Mouse (Mus musculus) stomach, embryonic 15.5 days (tissue): ENCODE results near the gene Wbp2. TPM values are rescaled to one million over a fixed set of nuclear protein-coding genes. Genes with fewer than 3 reads are reported as not detected.

Experiments
- ATAC-seq: fragments of 200-750 bp; cut with Nextera tagmentation; 2 replicates; pipeline ENCODE4 v1.8.0; 2017; ENCODE audit warnings: low read depth, moderate number of reproducible peaks, moderate TSS enrichment; ENCODE audit not compliant: insufficient read depth, low FRiP score
- H3K27ac ChIP-seq: fragments of 300-500 bp; sonication (generic); 2 replicates; pipeline ENCODE4 v1.5.1; 2015; ENCODE audit warnings: mild to moderate bottlenecking, inconsistent platforms
- H3K27me3 ChIP-seq: fragments of 300-500 bp; sonication (generic); replicated peaks from 2 replicates; pipeline ENCODE4 v1.6.1; 2015; ENCODE audit warnings: inconsistent platforms
- H3K36me3 ChIP-seq: fragments of 300-500 bp; sonication (generic); 2 replicates; pipeline ENCODE4 v1.6.1; 2015; ENCODE audit warnings: inconsistent platforms
- H3K4me1 ChIP-seq: fragments of 300-500 bp; sonication (generic); 2 replicates; pipeline ENCODE4 v1.6.1; 2015; ENCODE audit warnings: inconsistent platforms
- H3K4me2 ChIP-seq: fragments of 300-500 bp; sonication (generic); 2 replicates; pipeline ENCODE4 v1.6.1; 2015; ENCODE audit warnings: mild to moderate bottlenecking, inconsistent platforms
- H3K4me3 ChIP-seq: fragments of 300-500 bp; sonication (generic); replicated peaks from 2 replicates; pipeline ENCODE4 v1.5.1; 2015; ENCODE audit warnings: inconsistent platforms
- H3K9ac ChIP-seq: fragments of 300-500 bp; sonication (generic); 2 replicates; pipeline ENCODE4 v1.6.1; 2015; ENCODE audit warnings: inconsistent platforms
- H3K9me3 ChIP-seq: fragments of 300-500 bp; sonication (generic); 2 replicates; pipeline ENCODE4 v1.6.1; 2016; ENCODE audit warnings: inconsistent platforms
- WGBS: fragments of 180-500 bp; shearing (Covaris S2); methylation state at CpG from one replicate; pipeline ENCODE4 v1.1.7; 2015; 5-methylcytosine and 5-hydroxymethylcytosine counted together
- polyA plus RNA-seq: library from polyadenylated mRNA; unstranded; fragments of >200 nt; fragmentation: Nextera tagmentation; extraction: Ambion mirVana; gene quantifications from 2 replicates; pipeline ENCODE4 v1.2.1, GENCODE M21; 2015

The Wbp2 gene
- polyA plus RNA-seq, 1 experiment from 2014 or later = 70.4 TPM

DNA sequence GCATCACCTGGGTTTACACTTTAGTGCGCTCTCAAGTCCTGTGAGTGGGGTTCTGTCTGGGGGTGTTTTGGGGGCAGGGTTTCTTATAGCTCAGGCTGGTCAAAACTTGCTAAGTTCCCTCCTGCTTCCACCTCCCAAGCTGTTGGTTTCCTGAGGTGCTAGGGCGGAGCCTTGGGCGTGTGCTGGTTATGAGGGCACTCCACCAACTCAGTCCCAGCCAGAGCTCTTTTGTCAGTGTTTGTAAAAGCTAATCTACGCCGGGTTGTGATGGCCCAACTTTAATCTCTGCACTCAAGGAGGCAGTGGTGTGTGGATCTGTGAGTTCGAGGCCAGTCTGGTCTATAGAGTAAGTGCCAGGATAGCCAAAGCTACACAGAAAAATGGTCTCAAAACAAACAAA, 2.6 kb downstream of the Wbp2 start:
- Histone ChIP-seq H3K36me3 (peaks cover 42% of the 10 kb centered on the region), H3K4me1 (peaks cover 25% of the 10 kb centered on the region), H3K27me3 (no peaks in the 10 kb centered on the region), H3K4me3 (no peak overlapping the region), H3K9ac (no peak overlapping the region), H3K27ac (peak overlapping the region; percentile 26; the same call in 1 of the 2 replicates), H3K4me2 (no peak overlapping the region), H3K9me3 (no peaks in the 10 kb centered on the region)
- ATAC-seq = no peak
- 77% methylated on average over 6 of the region's 6 CpGs for WGBS

DNA sequence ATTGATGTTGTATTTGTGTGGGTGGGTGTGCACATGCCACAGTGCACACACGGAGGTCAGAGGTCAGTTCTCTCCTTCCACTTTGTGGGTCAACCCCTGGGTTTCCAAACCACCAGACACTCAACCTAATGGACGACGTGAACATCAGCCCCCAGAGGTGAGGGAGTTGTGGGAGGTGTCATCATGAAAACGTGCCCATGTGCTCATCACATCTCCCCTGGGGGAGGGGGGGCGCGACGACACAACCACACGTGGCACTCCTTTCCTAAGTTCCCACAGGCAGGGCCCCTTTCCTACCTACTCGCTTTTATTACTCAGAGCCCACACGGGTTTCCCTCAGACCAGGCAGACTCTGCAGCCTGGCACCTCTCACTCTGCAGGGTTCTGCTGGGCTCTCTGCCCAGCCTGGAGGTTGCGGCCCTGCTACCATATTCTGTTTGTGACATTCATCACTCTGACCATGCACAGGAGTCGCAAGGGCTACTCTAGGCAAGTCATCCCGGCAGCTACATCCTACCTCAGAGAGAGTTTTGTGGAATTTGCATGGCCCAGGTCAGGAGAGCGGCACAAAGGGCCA, 3.6 kb downstream of the Wbp2 start:
- Histone ChIP-seq H3K4me2 (no peak overlapping the region), H3K27me3 (no peaks in the 10 kb centered on the region), H3K36me3 (peaks cover 45% of the 10 kb centered on the region), H3K4me1 (peaks cover 26% of the 10 kb centered on the region), H3K9me3 (no peaks in the 10 kb centered on the region), H3K4me3 (no peak overlapping the region), H3K9ac (no peak overlapping the region), H3K27ac (no peak overlapping the region)
- no peak for ATAC-seq
- WGBS = 88% methylated on average over 14 of the region's 14 CpGs

DNA sequence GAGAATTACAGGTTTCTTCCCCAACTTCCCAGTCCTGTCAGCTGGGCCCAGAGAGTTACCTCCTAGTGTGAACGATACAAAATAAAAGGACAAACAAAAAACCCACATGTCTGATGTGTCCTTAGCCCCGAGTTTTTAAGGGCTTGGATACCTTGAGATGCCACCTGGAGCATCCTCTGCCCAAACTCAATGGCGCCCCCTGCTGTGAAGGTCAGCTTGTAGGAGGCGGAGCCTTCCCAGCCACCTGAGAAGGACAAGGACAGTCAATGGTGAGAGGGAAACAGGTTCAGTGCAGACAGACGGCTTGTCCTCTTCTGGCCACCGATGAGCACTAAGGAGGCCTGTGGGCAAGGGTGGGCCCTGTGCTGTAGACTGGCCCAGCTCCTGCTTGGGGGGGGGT, 5.7 kb downstream of the Wbp2 start:
- no peak overlapping the region for H3K4me2 ChIP-seq
- no peak for ATAC-seq
- no peak overlapping the region for H3K27ac ChIP-seq
- H3K9ac ChIP-seq = no peak overlapping the region
- H3K4me3 ChIP-seq = no peak overlapping the region
- 63% methylated on average over 6 of the region's 6 CpGs for WGBS
- peaks cover 45% of the 10 kb centered on the region for H3K36me3 ChIP-seq
- H3K4me1 ChIP-seq = peaks cover 29% of the 10 kb centered on the region
- H3K27me3 ChIP-seq = no peaks in the 10 kb centered on the region
- H3K9me3 ChIP-seq = no peaks in the 10 kb centered on the region

GRCm38 (mm10) chr11:116079511-116079910, 7.3 kb downstream of the Wbp2 start:
- H3K9ac ChIP-seq = no peak overlapping the region
- H3K36me3 ChIP-seq = peaks cover 45% of the 10 kb centered on the region
- no peak overlapping the region for H3K27ac ChIP-seq
- peaks cover 18% of the 10 kb centered on the region for H3K4me1 ChIP-seq
- H3K27me3 ChIP-seq = no peaks in the 10 kb centered on the region
- H3K4me2 ChIP-seq = no peak overlapping the region
- H3K9me3 ChIP-seq = no peaks in the 10 kb centered on the region
- no peak overlapping the region for H3K4me3 ChIP-seq
- WGBS = 71% methylated on average over 10 of the region's 10 CpGs
- ATAC-seq = no peak

GRCm38 (mm10) chr11:116078676-116079320, 8.0 kb downstream of the Wbp2 start:
- Histone ChIP-seq H3K9ac (no peak overlapping the region), H3K9me3 (no peaks in the 10 kb centered on the region), H3K27ac (peak overlapping the region; percentile 9; the same call in 1 of the 2 replicates), H3K4me3 (no peak overlapping the region), H3K4me2 (no peak overlapping the region), H3K4me1 (peaks cover 17% of the 10 kb centered on the region), H3K36me3 (peaks cover 42% of the 10 kb centered on the region), H3K27me3 (no peaks in the 10 kb centered on the region)
- ATAC-seq = no peak
- WGBS = 59% methylated on average over 10 of the region's 10 CpGs

DNA sequence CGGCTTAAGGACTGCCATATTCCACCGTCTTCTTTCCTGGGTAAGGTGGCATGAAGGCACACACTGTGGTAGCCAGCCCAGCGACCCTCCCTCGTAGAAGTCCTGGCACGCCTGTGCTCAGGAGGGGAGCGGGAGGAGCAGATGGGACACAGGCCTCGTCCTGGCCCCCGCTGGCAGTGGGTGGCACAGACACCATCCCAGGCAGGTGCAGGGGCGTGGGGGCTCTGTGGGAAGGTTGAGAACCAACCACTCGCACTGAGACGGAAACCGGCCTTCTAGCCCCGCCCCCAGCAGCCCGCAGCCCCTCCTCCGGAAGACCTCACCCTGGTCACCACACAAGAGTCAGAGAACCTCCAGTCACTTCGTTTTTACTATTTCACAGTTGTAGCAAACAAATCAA, 8.6 kb downstream of the Wbp2 start:
- Histone ChIP-seq H3K4me2 (peak overlapping the region; percentile 54), H3K27ac (peak overlapping the region; percentile 89), H3K27me3 (no peaks in the 10 kb centered on the region), H3K4me3 (peak overlapping the region; percentile 28), H3K9me3 (no peaks in the 10 kb centered on the region), H3K36me3 (peaks cover 37% of the 10 kb centered on the region), H3K4me1 (peaks cover 17% of the 10 kb centered on the region), H3K9ac (no peak overlapping the region)
- WGBS = 9% methylated on average over 16 of the region's 16 CpGs
- ATAC-seq = 0 out of 2 replicates have a peak, but pooled peaks have one; percentile 32

DNA sequence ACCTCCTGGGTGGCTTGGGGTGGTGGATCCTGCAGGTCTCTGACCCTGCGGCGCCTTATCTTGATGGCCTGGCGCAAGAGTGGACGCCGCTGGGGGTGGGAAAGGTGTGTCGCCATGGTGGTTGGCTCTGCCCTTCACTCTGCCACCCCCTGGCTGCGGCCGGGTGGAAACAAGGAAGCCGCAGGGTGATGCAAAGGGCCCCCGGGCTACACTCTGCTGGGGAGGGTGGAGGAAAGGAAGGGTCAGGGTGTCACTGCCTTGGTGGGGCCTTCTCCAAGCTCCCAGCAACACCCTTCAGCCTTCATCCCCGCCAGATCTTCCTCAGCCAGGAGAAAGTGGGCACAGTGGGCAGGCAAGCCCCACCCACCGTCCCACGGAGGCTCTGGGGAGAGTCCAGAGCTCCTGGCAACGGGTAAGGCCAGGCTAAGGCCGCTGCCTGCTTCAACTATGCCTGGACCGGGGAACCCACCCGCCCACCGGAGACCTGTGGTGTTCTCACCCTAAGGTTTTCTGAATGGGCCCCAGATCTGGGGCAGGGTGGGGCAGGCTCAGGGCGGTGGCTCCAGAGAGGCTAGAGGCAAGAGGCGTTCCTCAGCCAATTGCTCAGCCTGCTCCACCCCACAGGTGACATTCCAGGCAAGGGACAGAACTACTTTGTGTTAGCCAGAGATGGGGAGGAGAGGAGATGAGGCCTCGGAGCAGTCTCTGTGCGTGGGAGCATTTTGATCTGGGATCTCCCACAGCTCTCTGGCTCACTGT, 9.2 kb downstream of the Wbp2 start, which contains the start of gene Unc13d:
TSS of gene Unc13d (minus strand) at position 516 of the 759 bp plus-strand sequence.
- Histone ChIP-seq H3K4me3 (peak within 1 kb of the TSS; percentile 28), H3K4me1 (peaks cover 17% of the 10 kb centered on the region), H3K9me3 (no peaks in the 10 kb centered on the region), H3K27ac (peak within 1 kb of the TSS; percentile 89), H3K27me3 (no peaks in the 10 kb centered on the region), H3K36me3 (peaks cover 33% of the 10 kb centered on the region), H3K4me2 (peak within 1 kb of the TSS; percentile 54), H3K9ac (0 out of 2 replicates have a peak within 1 kb of the TSS, but pooled peaks have one; percentile 1)
- 54% methylated on average over 22 of the region's 22 CpGs for WGBS
- peak; percentile 82 for ATAC-seq

- H3K4me2 ChIP-seq = peak overlapping the region; percentile 54
- no peaks in the 10 kb centered on the region for H3K27me3 ChIP-seq
- H3K4me3 ChIP-seq = peak overlapping the region; percentile 28
- WGBS = 68% methylated on average over 7 of the region's 7 CpGs
- H3K9me3 ChIP-seq = no peaks in the 10 kb centered on the region
- ATAC-seq = no peak
- peaks cover 25% of the 10 kb centered on the region for H3K36me3 ChIP-seq
- no peak overlapping the region for H3K9ac ChIP-seq
- peak overlapping the region; percentile 89; the same call in 1 of the 2 replicates for H3K27ac ChIP-seq
- peaks cover 17% of the 10 kb centered on the region for H3K4me1 ChIP-seq
Measured at GRCm38 (mm10) chr11:116076836-116077235, 10.0 kb downstream of the Wbp2 start.

GRCm38 (mm10) chr11:116076266-116076540, 10.6 kb downstream of the Wbp2 start:
- Histone ChIP-seq H3K27me3 (no peaks in the 10 kb centered on the region), H3K4me1 (peaks cover 16% of the 10 kb centered on the region), H3K36me3 (peaks cover 19% of the 10 kb centered on the region), H3K27ac (no peak overlapping the region), H3K4me3 (no peak overlapping the region), H3K4me2 (peak overlapping the region; percentile 54; the same call in 1 of the 2 replicates), H3K9ac (no peak overlapping the region), H3K9me3 (no peaks in the 10 kb centered on the region)
- WGBS = 45% methylated on average over 7 of the region's 7 CpGs
- ATAC-seq = no peak

DNA sequence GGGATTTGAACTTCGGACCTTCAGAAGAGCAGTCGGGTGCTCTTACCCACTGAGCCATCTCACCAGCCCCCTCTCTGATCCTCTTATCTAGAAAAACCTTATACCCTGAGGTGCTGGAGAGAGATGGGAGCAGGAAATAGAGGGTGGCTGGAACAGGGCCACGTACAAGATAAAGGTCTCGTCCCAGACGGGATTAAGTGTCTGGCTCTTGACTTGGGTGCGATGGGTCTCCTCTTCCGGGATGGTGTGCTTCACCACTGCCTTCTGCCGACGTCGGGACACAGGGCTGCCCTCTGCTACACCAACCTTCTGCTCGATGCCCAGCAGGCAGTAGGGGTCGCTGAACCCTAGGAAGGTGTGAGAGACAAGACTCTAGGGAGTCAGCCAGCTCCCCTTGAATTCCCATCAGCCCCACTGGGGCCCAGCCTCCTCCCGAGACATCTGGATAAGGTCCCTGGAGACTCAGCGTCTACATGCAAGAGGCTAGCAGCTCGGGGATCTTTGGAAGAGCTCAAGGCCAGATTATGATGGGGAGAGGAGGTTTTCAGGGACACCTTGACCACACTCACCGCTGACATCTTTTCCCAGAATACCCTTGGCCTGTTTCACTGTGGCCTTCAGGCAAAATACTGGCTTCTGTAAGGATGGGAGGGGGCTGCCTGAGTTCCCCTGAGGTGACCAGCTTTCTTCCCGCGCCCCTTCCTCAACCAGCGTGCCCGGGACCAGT, 11.1 kb downstream of the Wbp2 start:
- Histone ChIP-seq H3K9me3 (no peaks in the 10 kb centered on the region), H3K4me2 (0 out of 2 replicates have a peak overlapping the region, but pooled peaks have one; percentile 2), H3K9ac (no peak overlapping the region), H3K27me3 (no peaks in the 10 kb centered on the region), H3K4me3 (no peak overlapping the region), H3K36me3 (peaks cover 15% of the 10 kb centered on the region; the same call in 1 of the 2 replicates), H3K27ac (no peak overlapping the region), H3K4me1 (peaks cover 13% of the 10 kb centered on the region)
- 44% methylated on average over 20 of the region's 20 CpGs for WGBS
- ATAC-seq = no peak

- no peak overlapping the region for H3K27ac ChIP-seq
- peaks cover 13% of the 10 kb centered on the region for H3K4me1 ChIP-seq
- 58% methylated on average over 7 of the region's 7 CpGs for WGBS
- ATAC-seq = no peak
- H3K27me3 ChIP-seq = no peaks in the 10 kb centered on the region
- H3K9me3 ChIP-seq = no peaks in the 10 kb centered on the region
- 0 out of 2 replicates have a peak, but pooled peaks cover 6% of the 10 kb centered on the region for H3K36me3 ChIP-seq
- H3K4me2 ChIP-seq = no peak overlapping the region
- H3K9ac ChIP-seq = no peak overlapping the region
- H3K4me3 ChIP-seq = no peak overlapping the region
Measured at GRCm38 (mm10) chr11:116074436-116074991, 12.3 kb downstream of the Wbp2 start.
